In the genomic region with DNA sequence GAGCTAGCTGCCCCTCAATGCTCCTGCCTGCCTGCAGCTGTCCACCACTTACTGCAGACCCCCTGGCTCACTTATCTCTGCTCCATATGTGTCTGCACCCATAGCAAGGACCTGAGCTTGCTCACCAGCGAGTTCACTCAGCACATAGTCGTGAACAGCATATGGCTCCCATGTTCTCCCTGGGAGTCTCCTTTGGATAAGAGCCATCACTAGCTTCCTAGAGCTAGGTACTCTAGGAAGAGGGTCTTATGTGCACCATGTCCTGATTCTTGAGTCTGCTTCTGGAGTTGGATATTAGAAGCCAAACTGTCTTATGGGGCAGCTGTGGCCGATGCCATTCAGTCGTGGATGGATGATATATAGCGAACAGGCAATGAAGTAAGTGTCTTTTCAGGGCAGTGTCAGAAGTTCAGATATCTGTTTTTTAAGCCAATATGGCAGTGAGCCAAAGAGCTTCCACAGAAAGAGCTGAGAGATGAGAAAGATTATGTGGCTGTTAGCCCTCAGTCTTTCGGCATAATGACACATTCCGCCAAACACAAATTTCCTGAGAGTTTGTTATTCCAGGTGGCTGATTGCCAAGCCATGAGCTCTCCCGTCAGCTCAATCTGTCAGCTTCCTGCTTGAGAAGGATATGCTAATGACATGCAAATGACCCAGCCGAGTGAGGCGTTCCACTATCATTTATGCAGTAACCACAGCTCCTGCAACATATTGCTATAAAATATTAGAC, we compare ENCODE assay signal across 9 mouse cellular contexts.
DNase-seq lines count a peak whose midpoint lies in the region; ATAC-seq lines count a peak whose summit lies in the region.
"Had no signal": no experiment of that assay in that cellular context is flagged by ENCODE, and none has a peak within 500 bp of the region (broad histone marks: within the 10 kb centered on the region; RNA-seq: fewer than 3 reads in every experiment).

No protein-coding gene starts in this region.

- peak overlapping the region; percentile 38; the same call in 1 of the 2 replicates for H3K27ac ChIP-seq in kidney, embryonic 15.5 days
- H3K27ac ChIP-seq: embryonic facial prominence, embryonic 15.5 days had no signal

- H3K4me2 ChIP-seq in kidney, embryonic 15.5 days, result peak overlapping the region; percentile 10; the same call in 1 of the 2 replicates
- H3K4me2 ChIP-seq: embryonic facial prominence, embryonic 15.5 days had no signal

- ATAC-seq in kidney, embryonic 15.5 days (replicated peaks; ENCODE audit: low FRiP score), result peak; percentile 59

- H3K9me3 ChIP-seq in kidney, embryonic 15.5 days (replicated peaks), result no peaks in the 10 kb centered on the region
- H3K9me3 ChIP-seq: embryonic facial prominence, embryonic 15.5 days had no signal

- no peak overlapping the region for H3K4me3 ChIP-seq in kidney, embryonic 15.5 days (replicated peaks)
- H3K4me3 ChIP-seq: embryonic facial prominence, embryonic 15.5 days had no signal

- DNase-seq in frontal cortex, postnatal 10 days (ENCODE audit: low spot score in 2 of 2), result peak; percentile 48 to 54
- no peak for DNase-seq in frontal cortex, postnatal 25 days (ENCODE audit: low spot score in 2 of 2)
- peak; percentile 75 for DNase-seq in cerebellum, adult 11-12 months
- DNase-seq in heart, adult 8-10 months (ENCODE audit: low spot score), result peak; percentile 35
- DNase-seq in lung, postnatal 10 days, result peak; percentile 86
- peak; percentile 69 for DNase-seq in telencephalon, adult 2 months (ENCODE audit: low read depth, low spot score)
- no peak for DNase-seq in B cell, adult 2 months

- H3K9ac ChIP-seq in kidney, embryonic 15.5 days, result no peak overlapping the region
- H3K9ac ChIP-seq: embryonic facial prominence, embryonic 15.5 days had no signal

- H3K4me1 ChIP-seq in kidney, embryonic 15.5 days, result peaks cover 16% of the 10 kb centered on the region

- H3K27me3 ChIP-seq in kidney, embryonic 15.5 days, result no peaks in the 10 kb centered on the region
- H3K27me3 ChIP-seq: embryonic facial prominence, embryonic 15.5 days had no signal

- H3K36me3 ChIP-seq in kidney, embryonic 15.5 days, result peaks cover 5% of the 10 kb centered on the region; the same call in 1 of the 2 replicates

- WGBS in kidney, embryonic 15.5 days, result 19% methylated on average over 10 of the region's 10 CpGs

Comparison
In these comparisons a context has a peak if more than half of its experiments do, and no peak if none do; other contexts are left out.
1. DNase-seq: peak in frontal cortex, postnatal 10 days (2 of 2), cerebellum, adult 11-12 months (single experiment), heart, adult 8-10 months (single experiment), lung, postnatal 10 days (single experiment) and telencephalon, adult 2 months (single experiment); none in frontal cortex, postnatal 25 days (0 of 2) and B cell, adult 2 months (0 of 2).